Mouse (Mus musculus) MEL (cell line): ENCODE measurements around the gene Slitrk6. TPM values are rescaled to one million over a fixed set of nuclear protein-coding genes. Genes with fewer than 3 reads are reported as not detected.

Experiments
- DNase-seq: peaks from one replicate; pipeline ENCODE4 v3.0.0; 2011; ENCODE audit warnings: low read depth, low spot score
- H3K27ac ChIP-seq: 2 replicates; pipeline ENCODE4 v1.5.1; 2012; ENCODE audit warnings: low read depth, mild to moderate bottlenecking, control low read depth, low read length, moderate library complexity; ENCODE audit not compliant: control insufficient read depth
- H3K27me3 ChIP-seq, 2 experiments: fragments of 150-350 bp in 1 of 2; sonication (generic) in 1 of 2; 2 replicates each; pipeline ENCODE4 v1.6.1; 2012; ENCODE audit warnings: low read length in 2 of 2, mild to moderate bottlenecking in 2 of 2, improper control_type of control experiment in 1 of 2, moderate library complexity in 1 of 2; ENCODE audit not compliant: insufficient read depth in 2 of 2, control insufficient read depth in 1 of 2
- H3K36me3 ChIP-seq, 2 experiments: 2 replicates each; pipeline ENCODE4 v1.6.1; 2012 to 2014; ENCODE audit warnings: low read length in 2 of 2, improper control_type of control experiment in 1 of 2, inconsistent platforms in 1 of 2, mild to moderate bottlenecking in 1 of 2; ENCODE audit not compliant: insufficient read depth in 2 of 2, control insufficient read depth in 1 of 2
- H3K4me1 ChIP-seq, 2 experiments: fragments of 150-350 bp in 1 of 2; sonication (generic) in 1 of 2; 2 replicates each; pipeline ENCODE4 v1.6.1; 2012; ENCODE audit warnings: low read length in 2 of 2, improper control_type of control experiment in 1 of 2, mild to moderate bottlenecking in 1 of 2; ENCODE audit not compliant: insufficient read depth in 2 of 2, control insufficient read depth in 1 of 2
- H3K4me3 ChIP-seq, 2 experiments: fragments of 150-350 bp in 1 of 2; sonication (generic) in 1 of 2; 2 replicates each; pipeline ENCODE4 v1.5.1; 2012; ENCODE audit warnings: low read depth in 2 of 2, low read length in 2 of 2, mild to moderate bottlenecking in 2 of 2, moderate library complexity in 2 of 2, control low read depth in 1 of 2, improper control_type of control experiment in 1 of 2; ENCODE audit not compliant: control insufficient read depth in 1 of 2, insufficient read depth in 1 of 2
- H3K79me2 ChIP-seq: 2 replicates; pipeline ENCODE4 v1.6.1; 2012; ENCODE audit warnings: mild to moderate bottlenecking, low read length, moderate library complexity; ENCODE audit not compliant: control insufficient read depth, poor library complexity, insufficient read depth
- H3K9ac ChIP-seq: 2 replicates; pipeline ENCODE4 v1.6.1; 2012; ENCODE audit warnings: low read depth, mild to moderate bottlenecking, control low read depth, low read length, moderate library complexity; ENCODE audit not compliant: control insufficient read depth, poor library complexity, severe bottlenecking
- H3K9me3 ChIP-seq: fragments of 150-350 bp; sonication (generic); replicated peaks from 2 replicates; pipeline ENCODE4 v1.6.1; 2012; ENCODE audit warnings: mild to moderate bottlenecking, low read length, improper control_type of control experiment, moderate library complexity; ENCODE audit not compliant: insufficient read depth
- CHD1 ChIP-seq: IDR thresholded peaks from 2 replicates; pipeline ENCODE4 v1.6.1; 2012; ENCODE audit warnings: low read depth, mild to moderate bottlenecking, inconsistent platforms, low read length, improper control_type of control experiment
- E2F4 ChIP-seq: IDR thresholded peaks from 2 replicates; pipeline ENCODE4 v1.6.1; 2011; ENCODE audit warnings: low read depth, low read length, improper control_type of control experiment, borderline replicate concordance
- EP300 ChIP-seq, 2 experiments: IDR thresholded peaks; 2 replicates each; pipeline ENCODE4 v1.6.1; 2011; ENCODE audit warnings: improper control_type of control experiment in 2 of 2, low read length in 2 of 2, low read depth in 1 of 2, mild to moderate bottlenecking in 1 of 2
- GABPA ChIP-seq: IDR thresholded peaks from 2 replicates; pipeline ENCODE4 v1.6.1; 2012; ENCODE audit warnings: low read depth, mild to moderate bottlenecking, inconsistent platforms, low read length, improper control_type of control experiment, moderate library complexity
- GATA1 ChIP-seq: IDR thresholded peaks from 2 replicates; pipeline ENCODE4 v1.6.1; 2011; ENCODE audit warnings: low read depth, low read length, improper control_type of control experiment
- HCFC1 ChIP-seq: IDR thresholded peaks from 2 replicates; pipeline ENCODE4 v1.6.1; 2012; ENCODE audit warnings: low read depth, mild to moderate bottlenecking, inconsistent platforms, low read length, improper control_type of control experiment, moderate library complexity
- KAT2A ChIP-seq: conservative IDR thresholded peaks from 2 replicates; pipeline ENCODE4 v1.6.1; 2012; ENCODE audit warnings: low read depth, low read length, improper control_type of control experiment, inconsistent platforms
- MAFK ChIP-seq: IDR thresholded peaks from 2 replicates; pipeline ENCODE4 v1.6.1; 2011; ENCODE audit warnings: low read depth, mild to moderate bottlenecking, low read length, improper control_type of control experiment, borderline replicate concordance
- MAX ChIP-seq: IDR thresholded peaks from 2 replicates; pipeline ENCODE4 v1.6.1; 2011; ENCODE audit warnings: low read length, improper control_type of control experiment
- MAZ ChIP-seq: IDR thresholded peaks from 2 replicates; pipeline ENCODE4 v1.6.1; 2012; ENCODE audit warnings: low read depth, mild to moderate bottlenecking, inconsistent platforms, low read length, improper control_type of control experiment
- MXI1 ChIP-seq: IDR thresholded peaks from 2 replicates; pipeline ENCODE4 v1.6.1; 2011; ENCODE audit warnings: mild to moderate bottlenecking, low read depth, low read length, improper control_type of control experiment
- POLR2AphosphoS2 ChIP-seq: IDR thresholded peaks from 2 replicates; pipeline ENCODE4 v1.6.1; 2011; ENCODE audit warnings: low read length, improper control_type of control experiment
- TAL1 ChIP-seq: IDR thresholded peaks from 2 replicates; pipeline ENCODE4 v1.6.1; 2012; ENCODE audit warnings: mild to moderate bottlenecking, inconsistent platforms, low read length, moderate library complexity, mixed read lengths
- TCF12 ChIP-seq: IDR thresholded peaks from 2 replicates; pipeline ENCODE4 v1.6.1; 2014; ENCODE audit warnings: low read depth, mild to moderate bottlenecking, inconsistent platforms, low read length, improper control_type of control experiment, moderate library complexity
- UBTF ChIP-seq: IDR thresholded peaks from 2 replicates; pipeline ENCODE4 v1.6.1; 2012; ENCODE audit warnings: low read depth, mild to moderate bottlenecking, inconsistent platforms, low read length, improper control_type of control experiment, moderate library complexity, borderline replicate concordance; ENCODE audit not compliant: insufficient read depth
- ZC3H11A ChIP-seq: IDR thresholded peaks from 2 replicates; pipeline ENCODE4 v1.6.1; 2012; ENCODE audit warnings: low read depth, mild to moderate bottlenecking, inconsistent platforms, low read length, improper control_type of control experiment
- ZKSCAN1 ChIP-seq: IDR thresholded peaks from 2 replicates; pipeline ENCODE4 v1.6.1; 2012; ENCODE audit warnings: low read depth, mild to moderate bottlenecking, inconsistent platforms, low read length, improper control_type of control experiment, moderate library complexity
- polyA plus RNA-seq, 2 experiments: library from polyadenylated mRNA; stranded (reverse) in 1 of 2; unstranded in 1 of 2; fragments of >175 nt in 1 of 2; fragments of >200 nt in 1 of 2; gene quantifications; 2 replicates each; pipeline versions ENCODE4 v1.2.1 to v1.2.4; 2012; ENCODE audit warnings: low replicate concordance in 2 of 2, low read depth in 1 of 2; ENCODE audit not compliant: insufficient read length in 2 of 2, insufficient read depth in 1 of 2, missing spikeins in 1 of 2
- total RNA-seq: library from RNA; depleted of rRNA; stranded (reverse); fragments of 300-350 nt; gene quantifications from 2 replicates; pipeline ENCODE4 v1.2.3, GENCODE M21; 2012

The Slitrk6 gene
- total and polyA plus RNA-seq, 3 experiments = not detected

DNA sequence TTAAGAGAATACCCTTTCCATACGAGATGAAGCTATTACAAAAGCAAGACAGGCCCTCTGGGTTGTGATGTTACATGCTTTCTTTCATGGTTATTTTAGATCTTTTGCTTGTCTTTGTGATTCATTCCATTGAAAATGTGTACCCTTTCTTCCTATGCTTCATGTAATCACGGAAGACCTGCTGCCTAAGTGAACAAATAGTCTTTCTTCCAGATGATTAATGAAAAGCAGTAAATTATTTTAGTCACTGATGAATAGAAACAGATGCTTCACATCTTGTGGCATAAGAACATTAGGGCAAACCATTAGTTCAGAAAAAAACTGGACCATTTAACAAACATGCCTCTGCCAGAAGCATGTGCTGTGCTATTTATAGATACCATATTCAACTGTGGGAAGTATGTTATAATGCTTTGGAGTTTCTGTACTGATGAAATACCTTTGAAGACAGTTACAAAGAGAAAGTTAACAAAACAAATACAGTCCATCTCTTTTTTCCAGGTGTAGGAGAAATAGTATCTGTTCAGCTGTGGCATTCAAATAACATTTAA lies 30.8 kb downstream of the Slitrk6 start:
- Histone ChIP-seq H3K4me1 (no peaks in the 10 kb centered on the region), H3K9me3 (no peaks in the 10 kb centered on the region), H3K4me3 (no peak overlapping the region), H3K27me3 (no peaks in the 10 kb centered on the region), H3K36me3 (peaks cover 0 to 2% of the 10 kb centered on the region in 2 experiments; a peak in 1 of 4 replicates), H3K27ac (no peak overlapping the region), H3K79me2 (no peaks in the 10 kb centered on the region), H3K9ac (no peak overlapping the region)
- TF ChIP-seq E2F4 (no peak), MAZ (no peak), MXI1 (no peak), TAL1 (no peak), GABPA (no peak), CHD1 (no peak), TCF12 (no peak), MAX (no peak), KAT2A (no peak), ZKSCAN1 (no peak), ZC3H11A (no peak), UBTF (no peak), EP300 (IDR thresholded peaks at IDR 0.05; ENCODE audit: low read depth in 1 of 2, low read length in 2 of 2) (no peak), MAFK (no peak), HCFC1 (no peak), GATA1 (no peak), POLR2AphosphoS2 (no peak)
- no peak for DNase-seq
